Mouse (Mus musculus) G1E (cell line): ENCODE data around the gene Kctd6.

ENCODE experiments used
- CTCF ChIP-seq: IDR thresholded peaks from 2 replicates; pipeline ENCODE4 v1.5.1; 2012; ENCODE audit warnings: low read depth, low read length, inconsistent platforms, mixed read lengths
- GATA2 ChIP-seq: IDR thresholded peaks from 2 replicates; pipeline ENCODE4 v1.6.1; 2012; ENCODE audit warnings: low read depth, low read length, inconsistent platforms, borderline replicate concordance

DNA sequence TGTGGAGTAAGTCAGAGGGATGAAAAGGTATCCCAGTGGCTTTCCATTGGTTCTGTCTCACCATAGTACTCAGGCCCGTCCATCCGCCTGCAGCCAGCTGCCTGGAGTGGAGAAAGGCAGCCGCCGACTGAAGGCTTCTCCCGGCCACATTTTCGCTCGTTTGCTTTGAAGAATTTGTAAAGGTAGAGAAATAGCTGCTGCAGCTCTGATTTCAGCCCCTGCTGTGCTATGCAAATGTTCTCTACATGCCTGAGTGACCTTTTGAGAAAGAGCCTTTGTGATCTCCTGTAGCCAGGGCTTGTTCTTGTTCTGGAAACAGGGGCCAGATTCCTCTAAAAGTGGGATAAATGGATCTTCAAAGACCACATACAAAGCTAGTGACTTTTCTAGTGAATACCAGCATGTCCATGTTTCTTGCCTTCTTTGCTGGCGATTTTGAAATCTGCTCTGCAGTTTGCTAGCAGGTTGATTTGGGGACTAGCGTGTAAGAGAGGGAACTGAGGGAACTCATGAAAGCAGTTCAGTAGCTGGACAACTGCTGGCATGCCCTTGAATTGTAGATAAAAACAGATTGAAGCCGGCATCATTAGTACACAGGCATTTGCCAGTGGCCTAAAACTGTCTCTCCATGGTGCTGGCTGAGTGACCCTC lies 4.9 kb downstream of the Kctd6 start:
- TF ChIP-seq GATA2 (no peak), CTCF (no peak)
